Mouse (Mus musculus) heart, embryonic 16.5 days (tissue): Measurements from ENCODE around the gene Zbtb24. TPM values are rescaled to one million over a fixed set of nuclear protein-coding genes. Genes with fewer than 3 reads are reported as not detected.
A peak's percentile ranks its signal among the peaks of the same experiment; 100 is the strongest.
"Not testable (repeated sequence)": the region's sequence is repeated elsewhere in the genome, so short reads cannot be mapped to it uniquely, and the experiment has no call there.

Source experiments
- ATAC-seq: fragments of 200-750 bp; cut with Nextera tagmentation; replicated peaks from 2 replicates; pipeline ENCODE4 v1.8.0; 2017; ENCODE audit warnings: moderate number of reproducible peaks; ENCODE audit not compliant: insufficient read depth, low FRiP score; ENCODE audit errors: extremely low read depth
- H3K27ac ChIP-seq: fragments of 300-500 bp; sonication (generic); 2 replicates; pipeline ENCODE4 v1.5.1; 2014; ENCODE audit warnings: mild to moderate bottlenecking, low read length, control low read depth, moderate library complexity
- H3K27me3 ChIP-seq: fragments of 300-500 bp; sonication (generic); 2 replicates; pipeline ENCODE4 v1.6.1; 2014; ENCODE audit warnings: low read length, mixed read lengths; ENCODE audit not compliant: control insufficient read depth, insufficient read depth
- H3K36me3 ChIP-seq: fragments of 300-500 bp; sonication (generic); 2 replicates; pipeline ENCODE4 v1.6.1; 2014; ENCODE audit not compliant: control insufficient read depth, insufficient read depth
- H3K4me1 ChIP-seq: fragments of 300-500 bp; sonication (generic); 2 replicates; pipeline ENCODE4 v1.6.1; 2014; ENCODE audit warnings: low read length, mixed read lengths; ENCODE audit not compliant: control insufficient read depth, insufficient read depth
- H3K4me2 ChIP-seq: fragments of 300-500 bp; sonication (generic); 2 replicates; pipeline ENCODE4 v1.6.1; 2014; ENCODE audit warnings: low read depth, mild to moderate bottlenecking, control low read depth, low read length
- H3K4me3 ChIP-seq: fragments of 300-500 bp; sonication (generic); 2 replicates; pipeline ENCODE4 v1.5.1; 2014; ENCODE audit warnings: mild to moderate bottlenecking, control low read depth, low read length
- H3K9ac ChIP-seq: fragments of 300-500 bp; sonication (generic); 2 replicates; pipeline ENCODE4 v1.6.1; 2014; ENCODE audit warnings: low read length, control low read depth
- H3K9me3 ChIP-seq: fragments of 300-500 bp; sonication (generic); replicated peaks from 2 replicates; pipeline ENCODE4 v1.6.1; 2016; ENCODE audit warnings: low read length; ENCODE audit not compliant: control insufficient read depth
- WGBS: fragments of 180-500 bp; shearing (Covaris S2); extraction: QIAGEN DNeasy Blood & Tissue Kit; methylation state at CpG from one replicate; pipeline ENCODE4 v1.1.7; 2014; 5-methylcytosine and 5-hydroxymethylcytosine counted together
- polyA plus RNA-seq: library from polyadenylated mRNA; unstranded; fragments of >200 nt; fragmentation: Nextera tagmentation; extraction: Ambion mirVana; gene quantifications from 2 replicates; pipeline ENCODE4 v1.2.1, GENCODE M21; 2015

The Zbtb24 gene
- polyA plus RNA-seq, 1 experiment from 2014 or later, result 14.4 TPM

- Histone ChIP-seq H3K4me1 (peaks cover 12% of the 10 kb centered on the region), H3K27ac (no peak overlapping the region), H3K9ac (no peak overlapping the region), H3K4me2 (no peak overlapping the region), H3K36me3 (peaks cover 44% of the 10 kb centered on the region), H3K4me3 (no peak overlapping the region), H3K9me3 (no peaks in the 10 kb centered on the region), H3K27me3 (no peaks in the 10 kb centered on the region)
- 85% methylated on average over 14 of the region's 14 CpGs for WGBS
- ATAC-seq, result no peak
Observed at GRCm38 (mm10) chr10:41486506-41487170, 36.5 kb downstream of the Zbtb24 start.

GRCm38 (mm10) chr10:41488877-41489276 lies 38.7 kb downstream of the Zbtb24 start:
- Histone ChIP-seq H3K4me1 (peaks cover 12% of the 10 kb centered on the region), H3K4me3 (peak overlapping the region; percentile 75), H3K36me3 (peaks cover 30% of the 10 kb centered on the region), H3K27ac (no peak overlapping the region), H3K4me2 (peak overlapping the region; percentile 100), H3K9me3 (no peaks in the 10 kb centered on the region), H3K27me3 (no peaks in the 10 kb centered on the region), H3K9ac (peak overlapping the region; percentile 83)
- no peak for ATAC-seq
- 32% methylated on average over 7 of the region's 7 CpGs for WGBS

- Histone ChIP-seq H3K4me2 (peak overlapping the region; percentile 100), H3K36me3 (peaks cover 26% of the 10 kb centered on the region), H3K27me3 (no peaks in the 10 kb centered on the region), H3K9ac (peak overlapping the region; percentile 83), H3K27ac (no peak overlapping the region), H3K9me3 (no peaks in the 10 kb centered on the region), H3K4me3 (peak overlapping the region; percentile 75), H3K4me1 (peaks cover 12% of the 10 kb centered on the region)
- 23% methylated on average over 8 of the region's 8 CpGs for WGBS
- ATAC-seq, result no peak
Observed at GRCm38 (mm10) chr10:41489294-41489693, 39.1 kb downstream of the Zbtb24 start.

GRCm38 (mm10) chr10:41489708-41490517 lies 39.7 kb downstream of the Zbtb24 start, which contains the start of the genes Smpd2 and Ppil6:
TSS of gene Smpd2 (minus strand) at chr10:41490369.
TSS of gene Ppil6 (plus strand) at chr10:41490439.
- Histone ChIP-seq H3K9ac (peak within 1 kb of the TSS; percentile 83), H3K9me3 (no peaks in the 10 kb centered on the region), H3K27ac (peak within 1 kb of the TSS; percentile 82), H3K4me1 (peaks cover 12% of the 10 kb centered on the region), H3K27me3 (no peaks in the 10 kb centered on the region), H3K4me2 (peak within 1 kb of the TSS; percentile 100), H3K4me3 (peak within 1 kb of the TSS; percentile 75), H3K36me3 (peaks cover 22% of the 10 kb centered on the region)
- peak; percentile 94 for ATAC-seq
- WGBS, result under 1% methylated on average over 50 of the region's 50 CpGs

- peaks cover 17% of the 10 kb centered on the region for H3K36me3 ChIP-seq
- H3K9me3 ChIP-seq, result no peaks in the 10 kb centered on the region
- H3K4me3 ChIP-seq, result peak overlapping the region; percentile 75
- peaks cover 12% of the 10 kb centered on the region for H3K4me1 ChIP-seq
- WGBS, result under 1% methylated on average over 29 of the region's 29 CpGs
- H3K27me3 ChIP-seq, result no peaks in the 10 kb centered on the region
- H3K4me2 ChIP-seq, result peak overlapping the region; percentile 100
- H3K27ac ChIP-seq, result no peak overlapping the region
- peak overlapping the region; percentile 77 for H3K9ac ChIP-seq
- peak; percentile 31 for ATAC-seq
Observed at GRCm38 (mm10) chr10:41490518-41490873, 40.3 kb downstream of the Zbtb24 start.

GRCm38 (mm10) chr10:41491111-41491510 lies 40.9 kb downstream of the Zbtb24 start:
- Histone ChIP-seq H3K4me2 (no peak overlapping the region), H3K4me3 (no peak overlapping the region), H3K9ac (no peak overlapping the region), H3K4me1 (peaks cover 12% of the 10 kb centered on the region), H3K27me3 (no peaks in the 10 kb centered on the region), H3K27ac (no peak overlapping the region), H3K36me3 (peaks cover 11% of the 10 kb centered on the region), H3K9me3 (no peaks in the 10 kb centered on the region)
- no peak for ATAC-seq
- WGBS, result 45% methylated on average over 4 of the region's 4 CpGs

GRCm38 (mm10) chr10:41500941-41501340 lies 50.8 kb downstream of the Zbtb24 start:
- H3K4me3 ChIP-seq, result no peak overlapping the region
- 28% methylated on average over 4 of the region's 4 CpGs for WGBS
- H3K27ac ChIP-seq, result peak overlapping the region; percentile 65

GRCm38 (mm10) chr10:41504996-41505395 lies 54.8 kb downstream of the Zbtb24 start:
- Histone ChIP-seq H3K4me2 (no peak overlapping the region), H3K4me3 (no peak overlapping the region), H3K4me1 (peaks cover 12% of the 10 kb centered on the region), H3K36me3 (no peaks in the 10 kb centered on the region), H3K9me3 (no peaks in the 10 kb centered on the region), H3K27ac (no peak overlapping the region), H3K9ac (no peak overlapping the region), H3K27me3 (no peaks in the 10 kb centered on the region)
- no peak for ATAC-seq
- 89% methylated on average over 1 of the region's 1 CpGs for WGBS

More at GRCm38 (mm10) chr10:41500941-41501340, 50.8 kb downstream of the Zbtb24 start:
- no peak overlapping the region for H3K9ac ChIP-seq
- H3K4me2 ChIP-seq, result no peak overlapping the region
- peaks cover 12% of the 10 kb centered on the region for H3K4me1 ChIP-seq
- no peaks in the 10 kb centered on the region for H3K36me3 ChIP-seq
- no peaks in the 10 kb centered on the region for H3K9me3 ChIP-seq
- H3K27me3 ChIP-seq, result no peaks in the 10 kb centered on the region
- ATAC-seq, result 0 out of 2 replicates have a peak, but pooled peaks have one; percentile 41

GRCm38 (mm10) chr10:41505446-41505845 lies 55.3 kb downstream of the Zbtb24 start:
- not testable (repeated sequence) for H3K4me3 ChIP-seq, H3K36me3 ChIP-seq, H3K9ac ChIP-seq, H3K4me2 ChIP-seq, H3K27ac ChIP-seq, H3K27me3 ChIP-seq, H3K9me3 ChIP-seq, ATAC-seq
- WGBS, result 3% methylated on average over 3 of the region's 3 CpGs
- peaks cover 12% of the 10 kb centered on the region for H3K4me1 ChIP-seq
